8 mouse cellular contexts compared by ENCODE assay signal in genomic region chr15:81027378-81028173, GRCm38 (mm10). TPM values are rescaled to one million over a fixed set of nuclear protein-coding genes. Genes with fewer than 3 reads are reported as not detected.
DNase-seq lines count a peak whose midpoint lies in the region; ATAC-seq lines count a peak whose summit lies in the region.

No protein-coding gene starts in this region.

- no peaks in the 10 kb centered on the region for H3K27me3 ChIP-seq in embryonic facial prominence, embryonic 13.5 days
- no peaks in the 10 kb centered on the region for H3K27me3 ChIP-seq in heart, embryonic 10.5 days (ENCODE audit: insufficient read depth, poor library complexity, severe bottlenecking)
- H3K27me3 ChIP-seq in limb, embryonic 13.5 days = no peaks in the 10 kb centered on the region
- H3K27me3 ChIP-seq in midbrain, embryonic 15.5 days (replicated peaks) = no peaks in the 10 kb centered on the region

- peak; percentile 88 to 90 for DNase-seq in B cell, adult 2 months
- peak; percentile 67 to 81 for DNase-seq in adrenal gland, postnatal 36 days
- peak; percentile 88 for DNase-seq in heart, embryonic 10.5 days (ENCODE audit: low spot score)
- peak; percentile 85 for DNase-seq in kidney, adult 9 months
- peak; percentile 79 to 88 for DNase-seq in spleen, postnatal 10 days (ENCODE audit: low spot score in 2 of 2)

- H3K4me2 ChIP-seq in embryonic facial prominence, embryonic 13.5 days = no peak overlapping the region
- H3K4me2 ChIP-seq in limb, embryonic 13.5 days (replicated peaks) = no peak overlapping the region
- H3K4me2 ChIP-seq in midbrain, embryonic 15.5 days = no peak overlapping the region

- H3K27ac ChIP-seq in embryonic facial prominence, embryonic 13.5 days = no peak overlapping the region
- peak overlapping the region; percentile 59 for H3K27ac ChIP-seq in heart, embryonic 10.5 days
- no peak overlapping the region for H3K27ac ChIP-seq in limb, embryonic 13.5 days
- no peak overlapping the region for H3K27ac ChIP-seq in midbrain, embryonic 15.5 days

- H3K4me1 ChIP-seq in embryonic facial prominence, embryonic 13.5 days = peaks cover 10% of the 10 kb centered on the region
- H3K4me1 ChIP-seq in heart, embryonic 10.5 days = peaks cover 35% of the 10 kb centered on the region
- H3K4me1 ChIP-seq in limb, embryonic 13.5 days = peaks cover 15% of the 10 kb centered on the region; the same call in 1 of the 2 replicates
- H3K4me1 ChIP-seq in midbrain, embryonic 15.5 days = peaks cover 6% of the 10 kb centered on the region; the same call in 1 of the 2 replicates

- no peaks in the 10 kb centered on the region for H3K9me3 ChIP-seq in embryonic facial prominence, embryonic 13.5 days
- H3K9me3 ChIP-seq in heart, embryonic 10.5 days = no peaks in the 10 kb centered on the region
- no peaks in the 10 kb centered on the region for H3K9me3 ChIP-seq in limb, embryonic 13.5 days
- no peaks in the 10 kb centered on the region for H3K9me3 ChIP-seq in midbrain, embryonic 15.5 days

- no peaks in the 10 kb centered on the region for H3K36me3 ChIP-seq in embryonic facial prominence, embryonic 13.5 days
- H3K36me3 ChIP-seq in heart, embryonic 10.5 days = peaks cover 8% of the 10 kb centered on the region; the same call in 1 of the 2 replicates
- H3K36me3 ChIP-seq in limb, embryonic 13.5 days = peaks cover 8% of the 10 kb centered on the region
- H3K36me3 ChIP-seq in midbrain, embryonic 15.5 days (replicated peaks) = no peaks in the 10 kb centered on the region

- 35% methylated on average over 8 of the region's 8 CpGs for WGBS in embryonic facial prominence, embryonic 13.5 days
- 19% methylated on average over 8 of the region's 8 CpGs for WGBS in heart, embryonic 10.5 days
- 40% methylated on average over 8 of the region's 8 CpGs for WGBS in limb, embryonic 13.5 days
- WGBS in midbrain, embryonic 15.5 days = 40% methylated on average over 8 of the region's 8 CpGs

- ATAC-seq in embryonic facial prominence, embryonic 13.5 days (ENCODE audit: insufficient number of reproducible peaks, insufficient read depth, low FRiP score, low TSS enrichment, low read depth) = peak; percentile 56
- ATAC-seq in limb, embryonic 13.5 days (ENCODE audit: low FRiP score, low read depth) = peak; percentile 77
- ATAC-seq in midbrain, embryonic 15.5 days (replicated peaks) = peak; percentile 73

- no peak overlapping the region for H3K4me3 ChIP-seq in embryonic facial prominence, embryonic 13.5 days
- H3K4me3 ChIP-seq in heart, embryonic 10.5 days = no peak overlapping the region
- H3K4me3 ChIP-seq in limb, embryonic 13.5 days = no peak overlapping the region
- no peak overlapping the region for H3K4me3 ChIP-seq in midbrain, embryonic 15.5 days

- H3K9ac ChIP-seq in embryonic facial prominence, embryonic 13.5 days = 0 out of 2 replicates have a peak overlapping the region, but pooled peaks have one; percentile 1
- H3K9ac ChIP-seq in limb, embryonic 13.5 days = no peak overlapping the region
- H3K9ac ChIP-seq in midbrain, embryonic 15.5 days = no peak overlapping the region

RNA-seq across cellular contexts. Expression of gene Sgsm3, which starts 50.0 kb away (rescaled TPM):
- total RNA-seq in adrenal gland, postnatal 36 days (2021) = 10 to 100 TPM; 15.9 to 23.8 TPM
- 25.9 and 26.3 TPM in 2 replicates for polyA plus RNA-seq in embryonic facial prominence, embryonic 13.5 days (2015; fragmentation: Nextera tagmentation; extraction: Ambion mirVana)
- polyA plus RNA-seq in heart, embryonic 10.5 days (2016; fragmentation: Nextera tagmentation; extraction: Ambion mirVana) = 23.7 and 26.4 TPM in 2 replicates
- 28.9 and 31.2 TPM in 2 replicates for polyA plus RNA-seq in limb, embryonic 13.5 days (2015; fragmentation: Nextera tagmentation; extraction: Ambion mirVana)
- polyA plus RNA-seq in midbrain, embryonic 15.5 days (2015; fragmentation: Nextera tagmentation; extraction: Ambion mirVana) = 82.5 and 82.6 TPM in 2 replicates
